Mouse (Mus musculus) limb, embryonic 14.5 days (tissue): Measurements from ENCODE around the gene AU021092. TPM values are rescaled to one million over a fixed set of nuclear protein-coding genes. Genes with fewer than 3 reads are reported as not detected.
"Not testable (repeated sequence)": the region's sequence is repeated elsewhere in the genome, so short reads cannot be mapped to it uniquely, and the experiment has no call there.

ENCODE experiments used
- ATAC-seq: fragments of 200-750 bp; cut with Nextera tagmentation; 2 replicates; pipeline ENCODE4 v1.8.0; 2017; ENCODE audit warnings: low read depth, moderate number of reproducible peaks, moderate TSS enrichment; ENCODE audit not compliant: low FRiP score
- DNase-seq: peaks from one replicate; pipeline ENCODE4 v3.0.0-alpha.2; 2015; ENCODE audit warnings: low spot score
- H3K27ac ChIP-seq: fragments of 300-500 bp; sonication (generic); replicated peaks from 2 replicates; pipeline ENCODE4 v1.5.1; 2014; ENCODE audit warnings: low read depth, mild to moderate bottlenecking, low read length, moderate library complexity, mixed read lengths
- H3K27me3 ChIP-seq: fragments of 300-500 bp; sonication (generic); 2 replicates; pipeline ENCODE4 v1.6.1; 2014; ENCODE audit warnings: low read length, mixed read lengths; ENCODE audit not compliant: control insufficient read depth, insufficient read depth
- H3K36me3 ChIP-seq: fragments of 300-500 bp; sonication (generic); 2 replicates; pipeline ENCODE4 v1.6.1; 2014; ENCODE audit warnings: mild to moderate bottlenecking, low read length, moderate library complexity, mixed read lengths; ENCODE audit not compliant: control insufficient read depth, insufficient read depth
- H3K4me1 ChIP-seq: fragments of 300-500 bp; sonication (generic); 2 replicates; pipeline ENCODE4 v1.6.1; 2014; ENCODE audit warnings: antibody characterized with exemption, low read length, mixed read lengths; ENCODE audit not compliant: control insufficient read depth, insufficient read depth
- H3K4me2 ChIP-seq: fragments of 300-500 bp; sonication (generic); replicated peaks from 2 replicates; pipeline ENCODE4 v1.6.1; 2014; ENCODE audit warnings: low read depth, mild to moderate bottlenecking, low read length, moderate library complexity; ENCODE audit not compliant: severe bottlenecking
- H3K4me3 ChIP-seq: fragments of 300-500 bp; sonication (generic); replicated peaks from 2 replicates; pipeline ENCODE4 v1.5.1; 2014; ENCODE audit warnings: low read length
- H3K9ac ChIP-seq: fragments of 300-500 bp; sonication (generic); 2 replicates; pipeline ENCODE4 v1.6.1; 2014; ENCODE audit warnings: mild to moderate bottlenecking, low read depth, low read length, moderate library complexity; ENCODE audit not compliant: severe bottlenecking
- H3K9me3 ChIP-seq: fragments of 300-500 bp; sonication (generic); 2 replicates; pipeline ENCODE4 v1.6.1; 2016; ENCODE audit warnings: low read length; ENCODE audit not compliant: control insufficient read depth
- POLR2A ChIP-seq: fragments of 200-500 bp; IDR thresholded peaks from 2 replicates; pipeline ENCODE4 v1.8.0; 2012; ENCODE audit warnings: inconsistent platforms, mild to moderate bottlenecking, moderate library complexity, borderline replicate concordance; ENCODE audit not compliant: insufficient read depth, insufficient read length; ENCODE audit errors: extremely low read depth
- WGBS: fragments of 180-500 bp; shearing (Covaris S2); extraction: QIAGEN DNeasy Blood & Tissue Kit; methylation state at CpG from one replicate; pipeline ENCODE4 v1.1.7; 2014; 5-methylcytosine and 5-hydroxymethylcytosine counted together
- polyA plus RNA-seq, 2 experiments: library from polyadenylated mRNA; depleted of rRNA in 1 of 2; stranded (reverse) in 1 of 2; unstranded in 1 of 2; fragments of >200 nt; fragmentation: Nextera tagmentation in 1 of 2; extraction: Ambion mirVana in 1 of 2; gene quantifications; 2 replicates each; pipeline versions ENCODE4 v1.2.1 to v1.2.3; 2012 to 2014

The AU021092 gene
- polyA plus RNA-seq, 2 experiments = 2.5 to 2.9 TPM

DNA sequence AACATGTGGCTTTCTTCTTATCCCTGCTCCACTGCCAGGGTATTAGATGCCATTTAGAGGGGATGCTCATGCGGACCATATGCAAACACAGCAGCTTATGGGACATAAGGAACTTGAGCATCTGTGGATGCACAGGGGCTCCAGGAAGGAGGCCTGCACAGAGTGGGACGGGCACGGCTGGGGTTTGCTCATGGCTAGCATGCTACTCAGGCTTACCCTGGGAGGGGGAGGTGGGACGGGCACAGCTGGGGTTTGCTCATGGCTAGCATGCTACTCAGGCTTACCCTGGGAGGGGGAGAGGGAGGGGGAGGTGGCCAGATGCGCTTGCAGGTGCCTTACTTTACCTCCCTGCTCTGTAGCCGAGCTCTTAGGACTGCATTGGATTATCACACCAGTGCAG lies 20.8 kb upstream of the AU021092 start:
- H3K4me2 ChIP-seq = no peak overlapping the region
- H3K9ac ChIP-seq = no peak overlapping the region
- ATAC-seq = no peak
- H3K9me3 ChIP-seq = no peaks in the 10 kb centered on the region
- no peaks in the 10 kb centered on the region for H3K4me1 ChIP-seq
- H3K27ac ChIP-seq = no peak overlapping the region
- H3K4me3 ChIP-seq = no peak overlapping the region
- 82% methylated on average over 6 of the region's 6 CpGs for WGBS
- H3K27me3 ChIP-seq = no peaks in the 10 kb centered on the region
- no peak for TF ChIP-seq POLR2A
- H3K36me3 ChIP-seq = peaks cover 85% of the 10 kb centered on the region
- no peak for DNase-seq

DNA sequence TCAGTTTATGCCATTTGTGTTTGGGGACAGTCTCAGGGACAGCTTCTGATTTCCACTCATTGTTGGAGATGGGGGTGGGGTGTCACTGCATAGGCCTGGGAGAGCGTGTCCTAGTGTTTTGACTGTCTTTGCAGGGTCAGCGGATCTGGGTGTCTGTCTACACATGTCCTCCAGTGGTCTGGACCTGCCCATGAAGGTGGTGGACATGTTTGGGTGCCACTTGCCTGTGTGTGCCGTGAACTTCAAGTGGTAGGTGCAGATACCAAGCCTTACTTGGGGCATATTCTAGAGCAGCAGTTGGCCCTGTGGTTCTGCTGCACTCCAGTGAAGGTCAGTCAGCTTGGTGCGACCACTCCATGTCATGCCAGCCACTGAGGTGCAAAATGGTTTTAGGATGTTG lies 20.3 kb upstream of the AU021092 start:
- TF ChIP-seq POLR2A = no peak
- H3K9ac ChIP-seq = no peak overlapping the region
- H3K36me3 ChIP-seq = peaks cover 81% of the 10 kb centered on the region
- ATAC-seq (no peak), DNase-seq (no peak)
- no peaks in the 10 kb centered on the region for H3K4me1 ChIP-seq
- H3K27ac ChIP-seq = no peak overlapping the region
- no peaks in the 10 kb centered on the region for H3K9me3 ChIP-seq
- no peak overlapping the region for H3K4me3 ChIP-seq
- H3K27me3 ChIP-seq = no peaks in the 10 kb centered on the region
- WGBS = 92% methylated on average over 4 of the region's 4 CpGs
- H3K4me2 ChIP-seq = no peak overlapping the region

DNA sequence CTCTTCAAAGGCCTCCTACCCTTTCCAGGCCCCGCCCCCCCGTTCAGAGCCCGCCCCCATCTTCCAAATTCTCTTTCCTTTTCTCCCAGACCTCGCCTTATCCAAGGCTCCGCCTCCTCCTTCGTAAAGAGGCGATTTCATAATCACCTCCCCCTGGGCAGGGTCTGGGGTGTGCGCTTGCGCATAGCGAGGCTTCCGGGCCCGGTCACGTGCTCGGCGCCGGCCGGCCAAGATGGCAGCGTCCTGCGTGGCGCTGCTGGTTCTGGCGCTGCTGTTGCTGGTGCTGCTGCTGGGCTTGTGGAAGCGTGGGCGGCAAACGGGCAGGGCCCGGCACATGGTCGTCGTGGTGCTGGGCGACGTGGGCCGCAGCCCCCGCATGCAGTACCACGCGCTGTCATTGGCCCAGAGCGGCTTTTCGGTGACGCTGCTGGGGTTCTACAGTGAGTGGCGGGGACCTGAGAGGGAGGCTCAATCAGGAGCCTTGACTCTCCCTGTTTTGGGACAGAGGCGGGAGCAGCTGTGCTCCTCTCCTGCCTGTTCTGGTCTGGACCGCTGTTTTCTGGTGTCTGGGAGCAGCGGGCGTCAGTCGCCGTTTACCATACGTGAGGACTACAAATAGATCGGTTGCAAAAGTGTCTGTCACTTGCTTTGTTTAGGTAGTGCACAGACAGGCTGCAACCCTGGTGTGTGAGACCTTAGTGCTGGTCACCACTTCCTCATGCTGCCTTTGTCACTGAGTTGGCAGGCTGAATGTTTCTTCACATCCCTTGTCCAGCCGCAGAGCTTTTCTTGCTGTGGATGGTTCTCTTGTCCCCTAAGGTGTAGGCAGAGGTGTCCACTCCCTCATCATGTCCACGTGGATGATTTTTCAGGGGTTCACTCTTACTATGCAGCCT lies 11.6 kb upstream of the AU021092 start, which contains the start of gene Alg1:
Alg1 (plus strand) TSS at position 204 of the 896 bp plus-strand sequence.
- H3K9me3 ChIP-seq = no peaks in the 10 kb centered on the region
- peaks cover 11% of the 10 kb centered on the region; the same call in 1 of the 2 replicates for H3K36me3 ChIP-seq
- DNase-seq = peak; percentile 94
- H3K4me3 ChIP-seq = peak within 1 kb of the TSS; percentile 78
- H3K9ac ChIP-seq = peak within 1 kb of the TSS; percentile 71
- H3K27me3 ChIP-seq = no peaks in the 10 kb centered on the region
- WGBS = 2% methylated on average over 46 of the region's 47 CpGs
- peak within 1 kb of the TSS; percentile 74 for H3K4me2 ChIP-seq
- peak; percentile 99 for TF ChIP-seq POLR2A
- H3K4me1 ChIP-seq = peaks cover 7% of the 10 kb centered on the region
- peak; percentile 98 for ATAC-seq
- no peak within 1 kb of the TSS; the same call in 1 of the 2 replicates for H3K27ac ChIP-seq

DNA sequence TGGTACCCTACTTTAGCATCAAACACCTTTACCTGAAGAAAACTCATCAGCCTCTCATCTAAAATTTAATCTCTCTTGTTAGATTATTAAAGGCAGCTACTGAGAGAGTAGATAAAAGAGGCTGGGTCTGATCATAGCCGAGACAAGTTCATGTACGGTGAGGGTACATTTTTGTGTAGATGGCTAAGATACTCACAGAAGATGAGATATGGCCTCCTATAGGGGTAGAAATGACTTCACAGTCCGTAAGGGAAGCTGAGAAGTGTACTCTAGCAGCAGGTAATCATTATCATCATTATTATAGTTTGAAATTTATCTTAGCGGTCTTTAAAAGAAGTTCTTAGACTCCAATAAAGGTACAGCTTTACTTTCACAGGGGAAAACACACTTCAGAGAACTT lies 10.9 kb upstream of the AU021092 start:
- H3K4me1 ChIP-seq = peaks cover 7% of the 10 kb centered on the region
- H3K27me3 ChIP-seq = no peaks in the 10 kb centered on the region
- no peak overlapping the region for H3K27ac ChIP-seq
- H3K36me3 ChIP-seq = peaks cover 8% of the 10 kb centered on the region; the same call in 1 of the 2 replicates
- no peak overlapping the region for H3K9ac ChIP-seq
- ATAC-seq (peak; percentile 2; the same call in 1 of the 2 replicates), DNase-seq (no peak)
- no peak for TF ChIP-seq POLR2A
- peak overlapping the region; percentile 74; the same call in 1 of the 2 replicates for H3K4me2 ChIP-seq
- H3K4me3 ChIP-seq = peak overlapping the region; percentile 78
- no peaks in the 10 kb centered on the region for H3K9me3 ChIP-seq
- 76% methylated on average over 4 of the region's 4 CpGs for whole genome bisulfite sequencing

DNA sequence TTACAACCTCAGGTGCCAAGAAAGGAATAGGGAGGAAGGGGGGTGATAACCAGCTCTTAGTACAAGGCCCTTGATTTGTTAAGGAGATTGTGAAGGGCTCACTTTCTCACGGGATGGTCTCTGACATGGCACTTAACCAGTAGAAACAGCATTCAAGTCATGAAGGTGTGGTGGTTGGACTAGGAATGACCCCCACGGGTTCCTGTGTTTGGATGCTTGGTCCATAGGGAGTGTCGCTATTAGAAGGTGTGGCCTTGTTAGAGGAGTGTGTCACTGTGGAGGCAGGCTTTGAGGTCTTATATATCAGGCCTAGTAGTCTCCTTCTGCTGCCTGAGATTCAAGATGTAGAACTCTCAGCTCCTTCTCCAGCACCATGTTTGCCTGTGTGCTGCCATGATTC lies 6.0 kb upstream of the AU021092 start:
- H3K4me1 ChIP-seq, ATAC-seq, H3K9ac ChIP-seq, H3K36me3 ChIP-seq, DNase-seq, H3K4me2 ChIP-seq, H3K9me3 ChIP-seq, H3K27me3 ChIP-seq, H3K4me3 ChIP-seq, H3K27ac ChIP-seq: not testable (repeated sequence)
- WGBS = 71% methylated on average over 3 of the region's 3 CpGs

DNA sequence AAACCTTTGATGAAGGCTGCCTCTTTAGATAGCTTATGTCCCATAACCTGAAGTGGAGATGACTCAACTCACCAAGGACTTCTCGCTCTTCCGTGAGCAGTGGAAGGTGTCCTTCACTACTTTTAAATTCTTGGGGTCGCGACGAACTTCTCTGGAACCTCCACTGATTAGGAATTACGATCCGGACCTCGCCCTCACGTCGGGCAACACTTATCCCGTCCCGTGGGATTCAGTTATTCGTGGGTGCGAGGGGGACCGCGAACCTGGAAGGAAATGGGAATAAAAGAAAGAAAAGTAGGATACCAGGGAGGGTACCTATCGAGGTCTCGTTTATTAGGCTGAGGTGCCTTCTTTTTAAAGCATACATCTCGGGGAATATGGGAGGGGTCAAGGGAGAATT lies 5.4 kb upstream of the AU021092 start:
- H3K36me3 ChIP-seq, H3K4me3 ChIP-seq, H3K27me3 ChIP-seq, DNase-seq, H3K27ac ChIP-seq, H3K4me2 ChIP-seq, H3K9me3 ChIP-seq, ATAC-seq, H3K9ac ChIP-seq, H3K4me1 ChIP-seq: not testable (repeated sequence)
- WGBS = 79% methylated on average over 19 of the region's 19 CpGs

DNA sequence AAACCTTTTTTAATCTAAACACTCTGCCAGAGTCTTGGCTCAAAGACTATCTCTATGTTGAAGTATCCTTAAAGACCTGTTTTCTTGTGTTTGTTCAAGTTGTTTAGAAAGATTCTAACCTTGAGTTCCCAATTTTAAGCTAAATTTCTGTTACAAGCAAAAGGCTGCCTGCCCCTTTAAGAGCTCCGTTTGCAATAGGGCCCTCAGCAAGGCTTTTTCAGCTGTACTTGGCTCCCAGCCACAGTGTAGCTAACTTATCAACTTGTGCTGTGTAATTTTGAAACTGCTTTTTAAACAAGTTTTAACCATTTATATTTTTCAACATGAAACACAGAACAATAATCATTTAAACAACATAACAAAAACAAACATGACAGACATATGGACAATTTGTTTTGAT lies 4.4 kb upstream of the AU021092 start:
- H3K9ac ChIP-seq, H3K4me3 ChIP-seq, H3K4me1 ChIP-seq, H3K36me3 ChIP-seq, H3K9me3 ChIP-seq, DNase-seq, H3K27ac ChIP-seq, H3K4me2 ChIP-seq, H3K27me3 ChIP-seq, ATAC-seq: not testable (repeated sequence)
- WGBS = 3% methylated on average over 1 of the region's 1 CpGs
